Mouse (Mus musculus): ENCODE measurements around the gene Trhde.

Gene Trhde

GRCm38 (mm10) chr10:114736377-114736776 lies 65.7 kb downstream of the Trhde start:
- DNase-seq (ENCODE audit: low read depth, low spot score), result no peak

GRCm38 (mm10) chr10:114735678-114736077 lies 66.4 kb downstream of the Trhde start:
- DNase-seq (ENCODE audit: low read depth, low spot score), result no peak

GRCm38 (mm10) chr10:114735111-114735510 lies 67.0 kb downstream of the Trhde start:
- DNase-seq (ENCODE audit: low read depth, low spot score), result no peak

- no peak for DNase-seq (ENCODE audit: low read depth, low spot score)
Measured at GRCm38 (mm10) chr10:114725591-114725990, 76.5 kb downstream of the Trhde start.

GRCm38 (mm10) chr10:114701791-114702190 lies 100.3 kb downstream of the Trhde start:
- DNase-seq (ENCODE audit: low read depth, low spot score), result no peak

- no peak for DNase-seq (ENCODE audit: low read depth, low spot score)
Measured at GRCm38 (mm10) chr10:114671791-114672415, 130.2 kb downstream of the Trhde start.

GRCm38 (mm10) chr10:114593046-114593445 lies 209.1 kb downstream of the Trhde start:
- DNase-seq (ENCODE audit: low read depth, low spot score), result no peak

- no peak for DNase-seq (ENCODE audit: low read depth, low spot score)
Measured at GRCm38 (mm10) chr10:114578926-114579325, 223.2 kb downstream of the Trhde start.

- DNase-seq (ENCODE audit: low read depth, low spot score), result no peak
Measured at GRCm38 (mm10) chr10:114567891-114568290, 234.2 kb downstream of the Trhde start.

- DNase-seq (ENCODE audit: low read depth, low spot score), result no peak
Measured at GRCm38 (mm10) chr10:114509186-114509585, 292.9 kb downstream of the Trhde start.

- no peak for DNase-seq (ENCODE audit: low read depth, low spot score)
Measured at GRCm38 (mm10) chr10:114488806-114489205, 313.3 kb downstream of the Trhde start.

GRCm38 (mm10) chr10:114455591-114455990 lies 346.5 kb downstream of the Trhde start:
- no peak for DNase-seq (ENCODE audit: low read depth, low spot score)

- DNase-seq (ENCODE audit: low read depth, low spot score), result no peak
Measured at GRCm38 (mm10) chr10:114448116-114448515, 354.0 kb downstream of the Trhde start.

- no peak for DNase-seq (ENCODE audit: low read depth, low spot score)
Measured at GRCm38 (mm10) chr10:114418956-114419530, 383.1 kb downstream of the Trhde start.

GRCm38 (mm10) chr10:114415717-114416116 lies 386.4 kb downstream of the Trhde start:
- DNase-seq (ENCODE audit: low read depth, low spot score), result no peak

GRCm38 (mm10) chr10:114405260-114405659 lies 396.8 kb downstream of the Trhde start:
- DNase-seq (ENCODE audit: low read depth, low spot score), result no peak

- DNase-seq (ENCODE audit: low read depth, low spot score), result no peak
Measured at GRCm38 (mm10) chr10:114403795-114404194, 398.3 kb downstream of the Trhde start.

- DNase-seq (ENCODE audit: low read depth, low spot score), result no peak
Measured at GRCm38 (mm10) chr10:114370804-114371203, 431.3 kb downstream of the Trhde start.

- no peak for DNase-seq (ENCODE audit: low read depth, low spot score)
Measured at GRCm38 (mm10) chr10:114363442-114363841, 438.7 kb downstream of the Trhde start.

- peak; percentile 70 for DNase-seq (ENCODE audit: low read depth, low spot score)
Measured at GRCm38 (mm10) chr10:114362631-114363030, 439.5 kb downstream of the Trhde start.

Data from forelimb bud, embryonic 11.5 days (tissue).